8 mouse cellular contexts compared by ENCODE assay signal in the genomic region with DNA sequence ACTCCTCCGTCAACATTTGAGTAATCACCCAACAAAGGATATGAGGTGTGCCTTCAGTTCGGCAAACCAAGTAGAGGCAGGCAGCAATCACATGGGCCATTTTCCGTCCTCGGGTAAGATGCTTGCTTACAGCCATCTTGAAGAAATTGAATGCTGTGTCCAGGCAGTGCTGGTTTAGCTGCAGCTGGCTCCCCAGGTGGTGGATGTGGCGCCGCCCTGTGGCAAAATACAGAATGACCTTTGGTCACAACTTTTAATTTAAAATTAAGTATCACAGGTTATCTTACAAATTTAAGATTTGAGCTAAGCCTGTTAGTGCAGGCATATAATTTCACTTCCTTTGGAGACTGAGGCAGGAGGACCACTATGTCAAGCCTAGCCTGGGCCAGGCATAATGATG. TPM values are rescaled to one million over a fixed set of nuclear protein-coding genes. Genes with fewer than 3 reads are reported as not detected.
A peak's percentile ranks its signal among the peaks of the same experiment; 100 is the strongest.
DNase-seq lines count a peak whose midpoint lies in the region; ATAC-seq and TF ChIP-seq lines count a peak whose summit lies in the region.

No protein-coding gene starts in this region.

- TF ChIP-seq CTCF in heart, adult 2 months (IDR thresholded peaks at IDR 0.05) = peak; percentile 77
- peak; percentile 40; the same call in 1 of the 2 replicates for TF ChIP-seq CTCF in testis, adult 2 months (IDR thresholded peaks at IDR 0.05; ENCODE audit: control insufficient read depth, insufficient read depth, insufficient replicate concordance, low read depth, low read length)

- 0 out of 2 replicates have a peak, but pooled peaks have one; percentile 13 for TF ChIP-seq EP300 in heart, adult 2 months (IDR thresholded peaks at IDR 0.05; ENCODE audit: insufficient read depth, low read depth, low read length)

- H3K27me3 ChIP-seq in heart, adult 2 months (ENCODE audit: control insufficient read depth, insufficient read depth, low read length) = no peaks in the 10 kb centered on the region
- no peaks in the 10 kb centered on the region for H3K27me3 ChIP-seq in testis, adult 2 months (ENCODE audit: control insufficient read depth, insufficient read depth, low read length)
- no peaks in the 10 kb centered on the region for H3K27me3 ChIP-seq in forebrain, embryonic 15.5 days

- no peak for ATAC-seq in forebrain, embryonic 15.5 days (replicated peaks)

- WGBS in heart, adult 2 months = 76% methylated on average over 6 of the region's 6 CpGs
- 68% methylated on average over 6 of the region's 6 CpGs for WGBS in forebrain, embryonic 15.5 days

- DNase-seq in heart, adult 2 months = peak; percentile 23 to 50
- DNase-seq in heart, postnatal 25 days (ENCODE audit: low spot score) = no peak
- DNase-seq in testis, postnatal 14 days (ENCODE audit: low spot score) = no peak
- peak; percentile 59 for DNase-seq in induced T-regulatory cell, adult 2 months (ENCODE audit: low read depth)
- DNase-seq in thymus, postnatal 0 days (ENCODE audit: low spot score) = peak; percentile 40
- no peak for DNase-seq in adipocyte (ENCODE audit: low spot score)

- no peaks in the 10 kb centered on the region for H3K4me1 ChIP-seq in heart, adult 2 months (ENCODE audit: control insufficient read depth, insufficient read depth, low read length)
- H3K4me1 ChIP-seq in testis, adult 2 months (ENCODE audit: control insufficient read depth, insufficient read depth, low read length) = no peaks in the 10 kb centered on the region
- H3K4me1 ChIP-seq in forebrain, embryonic 15.5 days = no peaks in the 10 kb centered on the region

- H3K9ac ChIP-seq in heart, adult 2 months (ENCODE audit: low read depth, low read length) = no peak overlapping the region
- H3K9ac ChIP-seq in forebrain, embryonic 15.5 days (replicated peaks) = no peak overlapping the region

- H3K4me2 ChIP-seq in forebrain, embryonic 15.5 days (replicated peaks) = no peak overlapping the region

- intact Hi-C loops in heart, adult 2 months (cut with DNase I) = no loop called here
- intact Hi-C loops in heart, postnatal 25 days (cut with DNase I) = no loop called here

- H3K9me3 ChIP-seq in forebrain, embryonic 15.5 days = no peaks in the 10 kb centered on the region

- H3K27ac ChIP-seq in heart, adult 2 months = no peak overlapping the region
- H3K27ac ChIP-seq in testis, adult 2 months (ENCODE audit: control insufficient read depth, insufficient read depth, low read depth, low read length) = no peak overlapping the region
- no peak overlapping the region for H3K27ac ChIP-seq in forebrain, embryonic 15.5 days (replicated peaks)

- H3K4me3 ChIP-seq in heart, adult 2 months = no peak overlapping the region
- no peak overlapping the region for H3K4me3 ChIP-seq in testis, adult 2 months (ENCODE audit: control insufficient read depth, low read depth, low read length)
- H3K4me3 ChIP-seq in forebrain, embryonic 15.5 days = no peak overlapping the region

- TF ChIP-seq POLR2A in heart, adult 2 months (IDR thresholded peaks at IDR 0.05; ENCODE audit: insufficient read depth, low read depth, low read length) = no peak
- TF ChIP-seq POLR2A in testis, adult 2 months (IDR thresholded peaks at IDR 0.05; ENCODE audit: control insufficient read depth, low read depth, low read length) = no peak

- H3K79me2 ChIP-seq in heart, adult 2 months (replicated peaks; ENCODE audit: control insufficient read depth, insufficient read depth, low read length) = peaks cover 3% of the 10 kb centered on the region; the same call in 1 of the 2 replicates

- no peaks in the 10 kb centered on the region for H3K36me3 ChIP-seq in heart, adult 2 months (ENCODE audit: control insufficient read depth, insufficient read depth, low read length)
- peaks cover 7% of the 10 kb centered on the region for H3K36me3 ChIP-seq in testis, adult 2 months (ENCODE audit: control insufficient read depth, insufficient read depth, low read length)
- peaks cover 43% of the 10 kb centered on the region for H3K36me3 ChIP-seq in forebrain, embryonic 15.5 days

RNA-seq across cellular contexts. Expression of gene Btbd6, which starts 11.6 kb away (rescaled TPM):
- total RNA-seq in heart, adult 2 months (2021) = 10 to 100 TPM; 21.8 to 24.3 TPM
- 26.7 and 27.4 TPM in 2 replicates for polyA plus RNA-seq in heart, adult 2 months (2012; rRNA removed)
- total RNA-seq in heart, postnatal 25 days (2021) = 10 to 100 TPM; 21.0 to 21.9 TPM
- 5.5 and 7.5 TPM in 2 replicates for polyA plus RNA-seq in testis, adult 2 months (2012; rRNA removed)
- polyA plus RNA-seq in thymus, postnatal 0 days (2015; fragmentation: Nextera tagmentation; extraction: Ambion mirVana) = 16.4 and 18.0 TPM in 2 replicates
- 46.1 and 48.1 TPM in 2 replicates for polyA plus RNA-seq in forebrain, embryonic 15.5 days (2015; fragmentation: Nextera tagmentation; extraction: Ambion mirVana)

RNA-seq across cellular contexts. Expression of gene Brf1, which starts 12.6 kb away (rescaled TPM):
- total RNA-seq in heart, adult 2 months (2021) = 10 to 100 TPM; 22.3 to 25.1 TPM
- 22.4 and 29.3 TPM in 2 replicates for polyA plus RNA-seq in heart, adult 2 months (2012; rRNA removed)
- total RNA-seq in heart, postnatal 25 days (2021) = 10 to 100 TPM; 23.5 to 25.1 TPM
- polyA plus RNA-seq in testis, adult 2 months (2012; rRNA removed) = 67.1 and 67.8 TPM in 2 replicates
- polyA plus RNA-seq in thymus, postnatal 0 days (2015; fragmentation: Nextera tagmentation; extraction: Ambion mirVana) = 70.8 and 89.0 TPM in 2 replicates
- 67.3 and 67.7 TPM in 2 replicates for polyA plus RNA-seq in forebrain, embryonic 15.5 days (2015; fragmentation: Nextera tagmentation; extraction: Ambion mirVana)

RNA-seq across cellular contexts. Expression of gene Pacs2, which starts 26.4 kb away (rescaled TPM):
- total RNA-seq in heart, adult 2 months (2021) = 10 to 100 TPM; 34.9 to 37.5 TPM
- 34.8 and 37.4 TPM in 2 replicates for polyA plus RNA-seq in heart, adult 2 months (2012; rRNA removed)
- 10 to 100 TPM; 35.5 to 35.9 TPM for total RNA-seq in heart, postnatal 25 days (2021)
- polyA plus RNA-seq in testis, adult 2 months (2012; rRNA removed) = 216 and 228 TPM in 2 replicates
- 5.2 and 6.4 TPM in 2 replicates for polyA plus RNA-seq in thymus, postnatal 0 days (2015; fragmentation: Nextera tagmentation; extraction: Ambion mirVana)
- 22.6 and 24.4 TPM in 2 replicates for polyA plus RNA-seq in forebrain, embryonic 15.5 days (2015; fragmentation: Nextera tagmentation; extraction: Ambion mirVana)

RNA-seq across cellular contexts. Expression of gene Nudt14, which starts 46.0 kb away (rescaled TPM):
- total RNA-seq in heart, adult 2 months (2021) = 1 to 10 TPM; 5.7 to 8.6 TPM
- 11.4 and 14.8 TPM in 2 replicates for polyA plus RNA-seq in heart, adult 2 months (2012; rRNA removed)
- total RNA-seq in heart, postnatal 25 days (2021) = 1 to 10 TPM; 4.4 to 5.7 TPM
- polyA plus RNA-seq in testis, adult 2 months (2012; rRNA removed) = 14.8 and 15.6 TPM in 2 replicates
- polyA plus RNA-seq in thymus, postnatal 0 days (2015; fragmentation: Nextera tagmentation; extraction: Ambion mirVana) = 93.9 and 98.4 TPM in 2 replicates
- polyA plus RNA-seq in forebrain, embryonic 15.5 days (2015; fragmentation: Nextera tagmentation; extraction: Ambion mirVana) = 59.0 and 63.2 TPM in 2 replicates

RNA-seq across cellular contexts. Expression of gene Jag2, which starts 58.3 kb away (rescaled TPM):
- total RNA-seq in heart, adult 2 months (2021) = 10 to 100 TPM; 25.4 to 27.4 TPM
- polyA plus RNA-seq in heart, adult 2 months (2012; rRNA removed) = 34.4 and 35.5 TPM in 2 replicates
- total RNA-seq in heart, postnatal 25 days (2021) = 10 to 100 TPM; 22.4 to 34.7 TPM
- 9.4 and 10.9 TPM in 2 replicates for polyA plus RNA-seq in testis, adult 2 months (2012; rRNA removed)
- polyA plus RNA-seq in thymus, postnatal 0 days (2015; fragmentation: Nextera tagmentation; extraction: Ambion mirVana) = 8.3 and 10.2 TPM in 2 replicates
- 8.3 and 9.1 TPM in 2 replicates for polyA plus RNA-seq in forebrain, embryonic 15.5 days (2015; fragmentation: Nextera tagmentation; extraction: Ambion mirVana)

Comparison
In these comparisons a context has a peak if more than half of its experiments do, and no peak if none do; other contexts are left out.
1. DNase-seq: peak in heart, adult 2 months (2 of 2), induced T-regulatory cell, adult 2 months (single experiment) and thymus, postnatal 0 days (single experiment); none in heart, postnatal 25 days (single experiment), testis, postnatal 14 days (single experiment) and adipocyte (single experiment).